Mouse (Mus musculus): ENCODE measurements at regions not wholly inside any gene's neighbourhood (a gene's known extent, or its start where the extent isn't known, plus 50 kb on each side); places are given as distances from the start of the nearest gene placed in this dataset.

DNA sequence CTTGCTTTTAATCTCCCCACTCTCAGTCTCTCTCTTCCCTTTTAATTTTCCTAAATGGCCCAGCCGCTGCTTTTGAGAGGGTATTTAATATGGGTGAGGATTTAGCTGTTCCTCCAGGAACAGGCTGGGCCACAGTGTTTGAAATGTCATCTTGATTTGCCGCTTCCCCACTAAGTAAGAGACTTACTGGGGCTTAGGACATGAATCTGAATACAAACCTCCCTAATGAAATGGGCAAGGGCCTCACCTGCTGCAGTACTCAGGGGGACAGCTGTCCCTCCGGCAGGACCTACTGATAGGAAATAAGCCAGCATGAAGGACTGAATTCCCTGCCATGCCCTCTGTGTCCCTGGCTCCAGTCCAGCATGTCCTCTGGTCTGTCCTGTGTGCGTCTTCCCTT, 50.6 kb upstream of the Prr23a1 start:
- no peak for DNase-seq

- DNase-seq: no peak
Measured at GRCm38 (mm10) chr9:98773651-98774185, 68.6 kb upstream of the Prr23a1 start.

GRCm38 (mm10) chr9:98773212-98773611, 69.1 kb upstream of the Prr23a1 start:
- DNase-seq: no peak

DNA sequence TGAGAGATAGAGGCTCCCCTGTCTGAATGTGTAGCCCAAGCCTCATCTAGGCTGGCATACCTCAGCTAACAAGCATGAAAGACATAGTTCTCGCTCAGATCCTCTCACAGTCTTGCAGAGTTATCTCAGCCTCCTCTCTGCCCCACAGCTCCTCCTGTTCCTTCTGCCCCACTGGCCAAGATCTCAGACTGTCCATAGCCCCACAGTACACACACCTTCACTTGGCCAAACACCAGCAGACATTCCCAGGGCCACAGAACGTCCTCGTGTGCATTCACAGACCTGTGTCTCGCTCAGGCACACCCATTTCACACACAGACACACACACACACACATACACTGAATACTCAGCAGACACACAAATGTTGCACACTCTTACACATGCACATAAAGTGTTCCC, 87.5 kb upstream of the Prr23a1 start:
- no peak for DNase-seq

DNA sequence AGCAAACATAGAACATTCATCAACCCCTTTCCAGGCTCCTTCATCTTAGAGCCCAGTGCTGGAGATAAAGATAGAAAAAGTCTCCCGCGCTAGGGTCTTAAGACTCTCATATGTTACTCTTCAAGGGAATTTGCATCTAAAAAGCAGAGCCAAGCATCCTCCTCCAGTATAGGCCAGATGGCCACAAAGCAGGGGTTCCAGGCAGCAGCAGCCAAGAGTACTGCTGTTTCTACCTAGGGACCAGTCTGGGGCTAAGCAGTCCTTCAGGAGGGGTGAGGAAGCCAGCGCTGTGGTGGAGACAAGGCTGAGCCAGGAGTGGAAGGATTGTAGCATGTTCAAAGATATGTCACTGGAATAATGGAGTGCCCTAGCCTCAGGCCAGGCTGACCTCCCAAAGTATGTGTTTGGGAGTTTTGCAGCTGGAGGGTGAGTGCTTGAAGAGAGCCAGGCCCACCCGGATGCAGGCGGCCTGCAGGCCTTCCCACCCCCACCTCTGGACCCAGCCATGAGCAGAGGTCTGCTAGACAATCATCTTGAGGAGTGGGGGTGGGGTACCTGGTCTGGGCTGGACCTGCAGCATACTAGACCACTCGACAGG, 88.8 kb upstream of the Prr23a1 start:
- DNase-seq: no peak

- no peak for DNase-seq
Measured at GRCm38 (mm10) chr9:98743785-98744184, 98.5 kb upstream of the Prr23a1 start.

- no peak for DNase-seq
Measured at GRCm38 (mm10) chr9:98727276-98727860, 114.9 kb upstream of the Prr23a1 start.

DNA sequence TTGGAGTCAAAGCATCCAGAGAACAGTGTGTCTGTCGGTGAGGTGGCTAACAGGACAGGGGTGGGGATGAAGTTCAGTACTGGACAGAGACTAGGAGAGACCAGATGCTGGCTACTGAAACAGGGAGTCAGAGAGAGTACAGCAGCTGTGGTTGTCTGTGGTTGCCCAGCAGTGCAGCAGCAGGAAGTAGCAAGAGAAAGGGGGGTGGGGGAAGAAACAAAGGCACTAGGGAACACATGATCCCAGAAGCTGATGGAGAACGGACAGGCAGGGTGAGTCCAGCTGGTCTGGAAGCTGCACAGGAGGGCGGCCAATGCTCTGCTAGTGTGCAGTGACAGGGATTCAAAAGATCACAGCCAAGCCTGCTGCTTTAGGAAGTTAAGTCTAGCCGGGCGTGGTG, 115.7 kb upstream of the Prr23a1 start:
- no peak for DNase-seq

DNA sequence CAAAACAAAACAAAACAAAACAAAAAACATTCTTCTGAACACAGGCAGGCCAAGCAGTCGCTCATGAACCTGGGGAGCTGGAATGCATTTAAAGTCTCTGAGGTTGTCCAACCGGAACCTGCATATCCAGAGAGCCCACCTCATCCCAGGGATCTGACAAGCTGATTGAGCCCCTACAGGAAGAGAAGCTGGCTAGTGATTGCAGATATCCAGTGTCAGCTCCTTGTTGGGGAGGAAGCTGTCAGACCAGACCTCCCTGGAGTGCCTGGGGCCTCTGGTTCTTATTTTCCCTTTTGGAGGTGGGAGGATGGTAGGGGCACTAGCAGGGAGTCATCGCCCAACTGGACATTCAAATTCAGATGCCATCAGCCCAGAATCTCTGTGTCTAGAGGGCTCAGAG, 119.4 kb upstream of the Prr23a1 start:
- DNase-seq: no peak

DNA sequence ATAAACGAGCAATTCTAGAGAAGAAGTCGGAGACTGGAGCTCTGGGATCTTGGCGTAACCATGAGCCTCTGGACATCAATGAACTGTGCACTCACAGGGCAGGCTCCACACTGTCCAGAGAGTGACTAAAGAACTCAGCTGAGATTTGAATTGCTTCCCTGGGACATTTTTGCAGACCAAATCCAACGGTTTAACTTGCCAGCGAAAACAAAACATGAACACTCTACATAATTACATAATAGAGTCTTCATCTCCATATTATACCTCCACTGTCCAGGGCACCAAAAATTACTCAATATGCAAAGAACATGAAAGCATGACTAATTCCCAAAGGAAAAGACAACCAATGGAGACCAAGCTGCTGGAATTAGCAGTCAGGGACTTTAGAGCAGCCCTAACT, 119.9 kb upstream of the Mrps22 start:
- no peak for DNase-seq

DNA sequence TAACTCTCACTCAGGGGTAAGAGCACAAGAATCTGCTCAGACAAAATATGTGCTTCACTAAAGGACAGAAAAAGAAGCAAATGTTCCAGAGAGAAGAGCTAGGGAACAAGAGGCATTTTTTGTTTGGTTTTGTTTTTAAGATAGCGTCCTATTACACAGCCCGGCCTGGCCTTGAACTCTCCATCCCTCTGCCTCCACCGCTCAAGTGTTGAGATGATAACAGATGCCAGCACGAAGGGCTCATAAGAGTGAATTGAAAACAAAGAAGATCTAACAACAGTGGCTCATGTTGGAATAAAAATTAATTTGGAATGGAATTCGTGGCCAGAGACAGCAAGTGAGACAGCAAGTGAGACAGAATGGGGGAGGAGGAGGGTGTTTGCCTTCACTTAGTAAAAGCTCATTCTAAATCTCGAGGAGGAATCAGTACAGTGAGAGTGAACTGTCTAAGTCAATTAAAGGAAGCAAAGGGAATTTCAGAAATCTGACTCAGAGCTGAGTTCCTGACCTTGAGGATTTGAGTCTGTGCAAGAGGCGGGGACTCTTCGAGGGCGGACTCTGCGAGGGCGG, 116.3 kb upstream of the Mrps22 start:
- DNase-seq: no peak

- no peak for DNase-seq
Measured at GRCm38 (mm10) chr9:98714661-98715060, 113.2 kb upstream of the Mrps22 start.

DNA sequence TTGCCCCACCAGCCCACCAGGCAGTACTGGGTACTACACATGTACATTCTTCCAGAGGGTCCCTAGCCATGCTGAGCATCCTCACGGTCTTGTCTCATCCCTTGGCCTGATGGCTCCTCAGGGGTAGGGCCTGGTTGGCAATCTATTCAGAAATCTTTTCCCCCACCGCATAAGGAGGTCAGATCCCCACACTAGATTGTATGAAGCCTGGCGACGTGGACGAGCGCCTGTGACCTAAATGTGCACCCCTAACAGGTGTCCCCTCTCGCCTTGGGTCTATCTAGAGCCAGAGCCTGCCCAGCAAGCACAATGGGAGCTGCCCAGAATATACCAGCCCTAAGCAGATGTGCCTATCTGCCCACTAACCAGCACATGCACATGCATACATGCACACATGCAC, 111.4 kb upstream of the Mrps22 start:
- DNase-seq: no peak

- DNase-seq: no peak
Measured at GRCm38 (mm10) chr9:98712023-98712563, 110.6 kb upstream of the Mrps22 start.

DNA sequence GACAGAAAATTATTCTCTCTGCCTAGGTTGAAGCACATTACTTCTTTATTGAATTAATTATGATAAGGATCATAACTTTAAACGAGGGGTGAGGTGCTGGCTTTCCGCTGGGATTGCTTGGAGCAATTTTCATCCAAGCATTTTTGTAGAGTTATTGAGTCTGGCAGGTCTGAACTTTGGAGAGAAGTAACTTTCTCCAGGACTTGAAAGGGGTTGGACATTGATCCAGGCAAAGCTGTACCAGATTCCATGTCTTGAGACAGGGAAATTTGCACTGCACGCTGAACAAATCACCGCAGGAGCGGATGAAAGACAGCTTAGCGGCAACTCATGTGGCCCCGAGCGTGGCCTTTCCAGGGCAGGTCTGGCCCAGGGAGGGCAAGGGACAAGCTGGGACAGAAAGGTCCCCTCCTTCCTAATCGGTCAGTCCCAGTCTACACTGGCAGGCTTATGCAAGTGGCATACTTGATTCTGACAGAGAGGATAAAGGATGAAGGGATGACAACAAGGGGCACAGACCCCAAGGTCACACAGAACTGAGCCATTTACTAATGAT, 108.8 kb upstream of the Mrps22 start:
- no peak for DNase-seq

GRCm38 (mm10) chr9:98708001-98708680, 106.7 kb upstream of the Mrps22 start:
- no peak for DNase-seq

GRCm38 (mm10) chr9:98707491-98707890, 106.0 kb upstream of the Mrps22 start:
- no peak for DNase-seq

GRCm38 (mm10) chr9:98704131-98704530, 102.7 kb upstream of the Mrps22 start:
- DNase-seq: no peak

DNA sequence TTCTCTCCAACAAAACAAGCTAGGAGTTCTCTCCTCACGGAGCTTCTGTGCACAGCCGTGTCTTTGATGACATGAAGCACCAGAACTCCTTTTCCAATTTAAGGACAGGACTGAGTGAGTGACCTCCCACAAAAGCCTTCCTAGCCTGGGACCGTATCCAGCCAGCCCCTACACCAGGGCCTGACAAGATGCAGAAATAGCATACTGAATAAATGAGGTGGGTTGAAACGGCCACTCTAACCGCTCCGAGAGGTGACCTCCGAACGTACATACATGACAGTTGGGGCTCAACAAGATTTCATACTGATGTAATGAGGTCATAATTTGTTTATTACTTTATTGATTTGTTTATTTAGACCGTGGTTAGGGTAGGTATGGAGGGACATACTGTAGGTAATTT, 101.9 kb upstream of the Mrps22 start:
- DNase-seq: no peak

DNA sequence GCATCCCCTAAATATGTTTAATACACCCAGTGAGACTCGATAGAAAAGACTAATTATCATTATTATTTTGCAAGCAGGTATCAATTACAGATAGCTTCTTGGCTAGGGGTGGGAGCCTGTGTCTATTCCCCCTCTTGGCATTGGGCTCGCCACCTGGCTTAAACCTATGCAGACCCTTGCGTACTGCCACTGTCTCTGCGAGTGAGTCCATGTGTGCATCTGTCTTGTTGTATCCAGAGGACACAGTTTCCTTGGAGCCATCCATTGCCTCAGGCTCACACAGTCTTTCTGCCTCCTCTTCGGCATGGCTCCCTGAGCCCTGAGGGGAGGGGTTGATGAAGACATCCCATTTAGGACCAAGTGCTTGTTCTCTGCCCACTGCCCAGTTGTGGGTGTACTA, 99.1 kb upstream of the Mrps22 start:
- DNase-seq: no peak

DNA sequence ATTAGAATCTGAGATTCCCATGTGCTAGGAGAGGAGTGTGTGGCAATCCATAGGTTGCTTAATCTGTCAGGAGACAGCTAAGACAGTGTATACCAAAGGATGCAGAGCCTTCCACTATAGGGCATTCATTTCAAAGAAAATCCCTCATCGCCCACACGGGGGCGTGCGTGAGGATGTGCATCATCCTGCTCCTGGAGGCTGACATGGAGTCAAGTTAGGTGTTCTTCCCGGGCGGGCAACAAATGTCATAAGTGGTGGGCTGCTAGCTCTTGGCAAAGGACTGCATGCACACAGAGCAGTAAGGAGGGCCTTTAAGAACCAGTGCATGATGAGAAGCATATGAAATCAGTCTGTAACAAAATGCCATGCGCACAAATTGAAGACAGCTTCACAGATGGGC, 95.7 kb upstream of the Mrps22 start:
- no peak for DNase-seq

GRCm38 (mm10) chr9:98695035-98695434, 93.6 kb upstream of the Mrps22 start:
- DNase-seq: no peak

GRCm38 (mm10) chr9:98690839-98691516, 89.5 kb upstream of the Mrps22 start:
- DNase-seq: peak; percentile 19 to 25
